25 mouse cellular contexts compared by ENCODE assay signal in genomic region chr12:117862655-117863054, GRCm38 (mm10). TPM values are rescaled to one million over a fixed set of nuclear protein-coding genes. Genes with fewer than 3 reads are reported as not detected.
"Had no signal": no experiment of that assay in that cellular context is flagged by ENCODE, and none has a peak within 500 bp of the region (broad histone marks: within the 10 kb centered on the region; RNA-seq: fewer than 3 reads in every experiment).

No protein-coding gene starts in this region.

- H3K9me3 ChIP-seq: heart, embryonic 10.5 days; heart, embryonic 12.5 days; hindbrain, embryonic 10.5 days; hindbrain, embryonic 12.5 days; intestine, embryonic 15.5 days; liver, embryonic 13.5 days had no signal

- H3K27me3 ChIP-seq: heart, embryonic 12.5 days; hindbrain, embryonic 12.5 days; intestine, embryonic 15.5 days; liver, embryonic 13.5 days had no signal

- H3K4me3 ChIP-seq: gastrocnemius, adult 2 months; heart, embryonic 10.5 days; heart, embryonic 12.5 days; hindbrain, embryonic 10.5 days; hindbrain, embryonic 12.5 days; intestine, embryonic 15.5 days; layer of hippocampus, adult 2 months; left cerebral cortex, adult 2 months; liver, embryonic 13.5 days had no signal

- ATAC-seq: hindbrain, embryonic 16.5 days; inflammation-experienced regulatory T-cells, adult 6 months; intestine, embryonic 15.5 days; intestine, postnatal 0 days had no signal

- H3K27ac ChIP-seq: gastrocnemius, adult 2 months; heart, embryonic 10.5 days; hindbrain, embryonic 10.5 days; hindbrain, embryonic 12.5 days; hindbrain, embryonic 14.5 days; intestine, embryonic 15.5 days; kidney, postnatal 0 days; layer of hippocampus, adult 2 months; left cerebral cortex, adult 2 months; liver, embryonic 13.5 days had no signal

- H3K36me3 ChIP-seq: hindbrain, embryonic 12.5 days; intestine, embryonic 15.5 days had no signal

- H3K9ac ChIP-seq: heart, embryonic 12.5 days; hindbrain, embryonic 12.5 days; hindbrain, embryonic 14.5 days; intestine, embryonic 15.5 days; liver, embryonic 13.5 days had no signal

- DNase-seq: gastrocnemius, adult 2 months; gastrocnemius, postnatal 10 days; gastrocnemius, postnatal 25 days; heart, adult 18-20 months; heart, postnatal 10 days; heart, postnatal 4 days; kidney, adult 18-20 months; kidney, adult 8-10 months; kidney, postnatal 14 days; kidney, postnatal 4 days; liver; liver, embryonic 13.5 days had no signal

- H3K4me1 ChIP-seq: heart, embryonic 10.5 days; heart, embryonic 12.5 days; hindbrain, embryonic 10.5 days; hindbrain, embryonic 12.5 days; intestine, embryonic 15.5 days had no signal

- H3K4me2 ChIP-seq: heart, embryonic 12.5 days; hindbrain, embryonic 12.5 days; hindbrain, embryonic 14.5 days; intestine, embryonic 15.5 days; liver, embryonic 11.5 days; liver, embryonic 13.5 days had no signal

RNA-seq across cellular contexts. Expression of gene Cdca7l, which starts 58.6 kb away (rescaled TPM):
- total RNA-seq: gastrocnemius, adult 2 months had no signal
